Mouse (Mus musculus) embryo, embryonic 9.5 days (tissue): ENCODE results near the gene Gm29106.
"Not testable (repeated sequence)": the region's sequence is repeated elsewhere in the genome, so short reads cannot be mapped to it uniquely, and the experiment has no call there.

Experiments used
- DNase-seq: peaks from one replicate; pipeline ENCODE4 v3.0.0-alpha.2; 2017; ENCODE audit errors: extremely low spot score

The Gm29106 gene

DNA sequence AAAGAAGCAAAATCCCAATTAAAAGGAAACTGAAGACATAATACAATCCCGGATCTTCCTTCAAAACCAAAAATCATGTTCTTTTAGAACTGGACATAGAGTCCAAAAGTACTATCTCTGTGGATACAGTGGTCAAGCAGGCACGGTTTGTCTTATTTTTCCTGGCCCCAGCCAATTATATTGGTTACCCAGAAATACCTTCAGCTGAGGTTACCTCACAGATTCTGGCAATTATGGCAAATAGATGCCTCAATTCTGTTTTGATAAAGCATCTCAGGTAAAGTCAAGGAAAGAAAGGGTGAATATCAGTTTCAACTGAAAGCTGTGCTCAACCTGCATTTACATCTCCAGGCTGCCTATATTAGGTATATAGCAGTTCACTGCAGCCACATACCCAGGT, at the start of gene Gm29106:
Gene Gm29106, plus strand, starts transcription at position 301 of the 400 bp plus-strand sequence.
- not testable (repeated sequence) for DNase-seq

DNA sequence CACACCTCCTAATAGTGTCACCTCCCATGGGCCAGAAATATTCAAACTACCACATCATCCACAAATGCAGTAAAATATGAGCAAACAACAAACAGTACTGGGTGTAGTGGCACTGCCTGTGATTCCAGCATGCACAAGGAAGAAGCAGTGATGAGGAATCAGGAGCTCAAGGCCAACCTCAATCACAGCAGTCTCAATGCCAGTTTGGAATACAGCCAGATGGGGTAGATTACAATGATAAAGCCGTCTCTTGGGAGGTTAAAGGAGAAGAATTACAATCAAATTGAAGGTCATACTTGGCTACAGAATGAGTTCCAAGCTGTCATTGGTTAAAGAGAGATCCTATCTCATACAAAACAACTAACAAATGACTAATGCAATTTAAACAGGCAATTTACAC, 52.2 kb downstream of the Gm29106 start:
- no peak for DNase-seq

DNA sequence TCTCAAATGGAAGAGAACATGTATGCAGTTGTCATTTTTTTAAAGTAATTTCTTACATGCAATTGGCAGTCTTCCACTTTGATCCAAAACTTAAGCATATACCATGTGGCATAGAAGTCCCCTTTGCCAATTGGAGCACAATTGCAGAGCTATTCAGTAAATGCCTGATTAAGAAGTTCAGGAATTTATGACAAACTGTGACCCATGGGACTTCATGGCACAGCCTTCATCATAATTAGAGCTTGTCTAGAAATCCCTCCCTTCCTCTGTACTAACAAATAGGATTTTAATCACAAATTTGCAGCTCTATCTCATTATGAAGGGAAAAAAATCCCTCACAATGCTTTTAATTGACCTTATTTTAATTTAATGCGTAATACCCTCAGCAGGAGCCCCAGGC, 59.7 kb downstream of the Gm29106 start:
- no peak for DNase-seq
